Mouse (Mus musculus): ENCODE data around the gene Alg11. TPM values are rescaled to one million over a fixed set of nuclear protein-coding genes. Genes with fewer than 3 reads are reported as not detected.

The Alg11 gene
- 32.2 and 36.3 TPM in 2 replicates for total RNA-seq (2021)
- long read RNA-seq, full-length matches to known transcripts = 5 of 11 reads
- long read RNA-seq, partial matches to known transcripts = 0 of 11 reads
- long read RNA-seq, other reads (novel, unspliced or antisense) = 6 of 11 reads

DNA sequence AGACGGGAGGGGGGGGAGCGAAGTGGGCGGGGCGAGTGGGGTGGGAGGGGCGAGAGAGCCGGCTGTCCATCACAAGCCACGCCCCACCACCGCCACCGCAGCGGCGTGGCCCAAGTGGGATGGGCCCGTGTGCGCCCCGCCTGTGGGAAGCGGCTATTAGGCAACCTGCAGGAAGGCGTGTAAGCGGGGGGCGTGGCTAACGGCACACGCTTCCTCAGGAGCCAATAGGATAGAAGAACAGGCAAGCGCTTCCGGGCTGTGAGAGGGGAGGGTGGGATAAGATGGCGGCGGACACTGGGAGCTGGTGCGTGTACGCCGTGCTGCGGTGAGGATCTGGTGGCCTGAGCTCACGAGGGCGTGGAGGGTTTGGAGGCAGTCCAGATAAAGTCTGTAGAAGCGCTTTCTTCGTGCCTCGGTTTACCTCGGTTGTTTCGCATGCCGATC, at the start of gene Alg11:
TSS of gene Alg11 (plus strand) at position 276 of the 444 bp plus-strand sequence.
- peak; percentile 97 for DNase-seq

DNA sequence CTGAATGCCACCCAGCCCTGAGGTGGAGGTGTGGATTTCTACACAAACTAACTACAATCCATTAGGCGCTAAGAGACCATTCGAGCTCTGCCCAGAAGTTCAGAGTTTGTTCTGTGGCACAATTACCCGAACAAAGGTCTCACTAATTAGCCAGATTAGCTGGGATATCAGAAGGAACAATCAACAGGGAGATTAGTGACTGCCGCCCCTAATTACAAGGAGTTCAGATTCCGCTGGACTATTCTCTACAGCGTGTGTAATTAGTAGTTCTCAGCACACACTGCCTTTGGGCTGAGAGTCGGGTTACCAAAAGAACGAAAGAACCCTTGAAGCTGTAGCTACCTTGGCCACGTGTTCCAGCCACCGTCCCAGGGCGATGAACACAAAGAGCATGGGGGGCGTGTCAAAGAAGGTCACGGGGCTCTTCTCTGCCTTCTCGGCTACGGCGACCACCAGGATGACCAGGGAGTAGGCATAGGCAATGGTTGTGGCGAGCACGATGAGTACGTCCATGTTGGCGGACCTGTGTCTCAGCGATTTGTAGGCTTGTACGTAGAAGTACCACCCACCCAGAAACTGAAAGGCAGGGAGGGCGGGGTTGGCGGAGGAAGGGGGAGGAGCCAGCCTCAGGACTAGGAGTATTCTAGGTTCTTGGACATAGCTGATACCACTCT, 47.4 kb upstream of the Alg11 start:
- DNase-seq = no peak

DNA sequence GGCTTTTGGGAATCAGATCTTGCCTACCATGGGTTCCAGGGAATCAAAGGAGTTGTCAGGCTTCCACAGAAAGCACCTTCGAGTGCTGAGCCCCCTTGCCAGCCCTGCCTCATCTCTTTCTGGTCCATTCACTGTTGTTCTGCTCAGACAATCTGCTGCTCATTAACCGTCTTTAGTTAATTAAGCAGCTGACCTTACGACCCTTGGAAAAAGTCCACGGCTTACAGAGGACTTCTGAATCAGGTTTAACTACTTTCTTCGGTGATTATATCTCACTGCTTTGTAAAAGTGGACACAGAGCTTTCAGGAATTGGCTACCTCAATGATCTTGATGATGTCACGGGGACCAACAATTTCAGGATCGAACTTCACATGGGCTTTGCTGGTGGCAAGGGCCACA, 42.8 kb upstream of the Alg11 start:
- no peak for DNase-seq

DNA sequence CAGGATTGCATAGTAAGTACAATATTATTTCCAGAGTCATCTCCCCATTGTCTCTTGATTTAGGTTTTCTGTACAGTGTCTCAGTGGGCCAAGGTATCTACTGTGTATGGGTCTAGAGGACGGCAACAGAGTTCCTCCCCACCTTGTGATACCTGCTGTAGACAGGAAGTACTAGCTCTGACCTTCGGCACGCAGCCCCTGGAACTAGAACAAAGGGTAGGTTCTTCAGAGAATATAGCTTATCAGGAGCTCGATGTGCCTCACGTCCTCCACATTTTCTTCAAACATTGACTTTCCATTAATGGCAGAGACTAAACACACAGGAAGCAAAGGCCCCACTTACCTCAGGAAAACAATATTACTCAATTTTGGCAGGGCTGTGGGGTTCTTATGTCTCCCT, 41.0 kb upstream of the Alg11 start:
- DNase-seq = no peak

DNA sequence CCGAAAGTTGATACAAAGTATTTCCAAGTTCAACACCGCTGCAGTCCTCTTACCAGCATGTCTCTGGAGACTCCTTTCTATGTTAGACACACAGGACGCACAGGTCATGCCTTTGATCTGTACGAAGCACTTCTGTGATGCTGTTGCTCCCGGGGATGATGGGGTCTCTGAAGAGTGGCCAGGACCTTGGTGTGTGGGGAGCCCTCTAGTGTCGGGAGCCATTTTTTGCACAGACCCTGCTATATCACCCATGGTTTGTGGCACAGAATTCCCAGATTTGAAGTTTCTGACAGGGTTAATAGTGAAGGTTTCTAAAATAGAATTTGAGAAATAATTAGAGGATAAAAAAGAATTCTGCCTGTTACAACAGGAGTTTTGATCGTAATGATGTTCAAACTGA, 38.3 kb upstream of the Alg11 start:
- DNase-seq = no peak

DNA sequence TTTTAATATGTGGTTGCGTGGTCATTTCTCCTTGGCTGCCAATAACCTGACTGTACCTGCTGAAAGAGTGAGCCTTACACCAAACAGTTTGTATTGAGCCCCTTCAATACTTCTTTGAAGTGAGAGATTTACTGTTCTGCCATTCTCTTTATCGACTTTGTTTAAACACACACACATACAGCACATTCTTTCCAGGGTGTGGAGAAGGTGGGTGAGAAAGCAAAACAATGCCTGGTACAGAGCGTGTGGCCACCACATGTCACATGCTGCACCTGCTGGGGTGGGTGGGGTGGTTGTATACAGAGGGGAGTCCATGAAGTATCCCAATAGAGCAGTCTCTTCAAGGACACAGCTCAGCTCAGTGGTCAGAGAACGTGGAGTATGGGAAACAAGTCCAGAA, 35.3 kb upstream of the Alg11 start:
- DNase-seq = no peak

DNA sequence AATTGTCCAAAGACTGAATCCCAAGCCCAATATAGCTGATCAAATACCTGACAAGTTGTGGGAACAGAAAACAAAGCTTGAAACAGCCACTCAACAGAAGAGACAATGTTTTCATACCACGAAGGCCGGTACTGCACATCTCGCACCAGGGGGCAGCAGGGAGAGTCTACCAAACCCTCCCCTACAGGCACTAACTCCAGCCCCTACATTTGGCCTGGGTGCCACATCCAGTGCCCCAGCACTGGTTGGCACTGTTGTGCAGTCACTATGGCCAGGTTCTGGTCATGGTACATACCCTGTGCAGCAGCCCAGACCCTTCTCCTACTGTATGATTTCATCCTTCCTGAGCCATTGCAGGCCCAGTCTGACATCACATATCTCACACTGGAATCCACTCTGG, 31.5 kb upstream of the Alg11 start:
- DNase-seq = no peak

DNA sequence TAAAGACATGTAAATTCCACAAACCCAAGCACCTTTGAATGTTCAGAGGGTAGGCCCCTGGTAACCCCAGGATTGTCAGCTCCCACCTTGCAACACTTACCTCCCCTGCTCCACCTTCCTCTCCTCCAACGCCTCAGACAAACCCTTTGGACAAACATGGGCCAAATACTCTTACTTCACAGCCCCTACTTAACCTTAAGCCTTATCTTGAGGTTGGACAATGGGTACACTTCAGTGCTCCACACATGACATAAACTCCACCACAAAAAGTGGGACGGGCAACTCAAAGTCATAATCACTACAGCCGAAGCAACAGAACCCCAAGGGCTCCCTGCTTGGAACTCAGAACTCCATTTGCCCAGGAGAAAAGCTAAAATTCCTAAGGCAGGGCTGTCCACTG, 29.5 kb upstream of the Alg11 start:
- DNase-seq = no peak

DNA sequence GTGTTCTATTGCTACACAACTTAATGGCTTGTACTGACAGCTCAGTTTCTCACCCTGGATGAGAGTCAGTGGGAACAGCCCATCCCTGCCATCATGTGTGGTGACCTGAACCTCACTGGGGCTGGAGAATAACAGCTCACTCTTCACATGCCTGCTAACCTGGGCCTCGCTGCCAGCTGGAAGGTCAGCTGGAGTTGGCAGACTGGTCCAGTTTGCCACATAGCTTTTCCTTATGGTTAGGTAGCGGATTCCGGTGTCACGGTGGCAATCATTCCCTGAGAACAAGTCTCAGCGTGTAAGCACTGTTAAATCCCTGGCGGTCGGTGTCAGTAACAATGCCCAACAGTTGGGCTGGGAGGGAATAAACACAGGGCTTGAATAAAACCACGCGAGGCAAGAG, 24.4 kb upstream of the Alg11 start:
- no peak for DNase-seq

DNA sequence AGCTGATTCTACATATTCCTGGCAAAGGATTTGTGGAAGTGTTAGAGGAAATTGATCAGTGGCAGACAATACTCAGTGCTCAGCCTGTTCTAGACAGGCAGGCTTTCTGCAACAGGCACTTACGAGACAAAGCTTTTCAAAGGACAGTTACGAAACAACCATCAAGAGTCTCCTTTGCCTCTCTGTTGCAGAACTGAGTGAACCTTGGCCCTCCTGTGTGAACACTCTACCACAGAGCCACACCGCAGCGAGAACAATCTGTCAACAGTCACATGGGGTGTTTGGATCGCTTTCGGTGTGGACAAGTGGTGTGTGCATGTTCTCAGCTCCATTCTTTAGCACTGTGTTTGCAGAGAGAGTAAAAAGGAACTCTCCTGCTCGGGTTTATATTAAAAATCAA, 23.5 kb upstream of the Alg11 start:
- no peak for DNase-seq

DNA sequence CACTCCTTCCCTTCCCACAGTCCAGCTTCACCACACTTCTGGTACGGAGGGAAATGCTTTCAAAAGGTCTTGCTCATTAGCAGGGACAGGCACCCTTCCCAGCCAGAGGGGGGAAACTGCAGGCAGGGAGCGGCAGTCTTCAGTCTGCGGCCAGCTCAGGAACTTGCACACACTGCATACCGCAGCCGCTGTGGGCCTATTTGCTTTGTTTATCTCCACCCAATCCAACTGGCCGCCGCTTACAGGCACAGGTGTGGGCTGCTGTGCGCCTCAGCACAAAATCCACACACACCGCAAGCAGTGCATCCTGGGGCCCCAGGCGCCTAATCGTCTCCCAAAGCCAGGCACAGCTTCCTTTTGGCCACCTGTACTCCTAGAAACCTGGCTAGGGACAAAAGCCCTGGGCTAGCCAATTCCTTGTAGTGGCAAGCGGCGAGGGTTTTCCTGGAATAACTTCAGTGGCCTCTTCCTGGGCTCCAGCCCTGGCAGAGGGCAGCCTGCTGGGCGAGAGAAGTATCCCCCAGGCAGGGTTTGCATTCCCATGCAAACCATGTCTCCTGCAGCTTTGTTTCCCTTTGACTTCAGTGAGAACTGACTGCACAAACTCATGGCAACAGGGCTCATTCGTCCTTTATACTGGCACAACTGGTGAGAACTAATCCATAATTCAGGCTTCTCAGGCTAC, 20.9 kb upstream of the Alg11 start:
- no peak for DNase-seq

DNA sequence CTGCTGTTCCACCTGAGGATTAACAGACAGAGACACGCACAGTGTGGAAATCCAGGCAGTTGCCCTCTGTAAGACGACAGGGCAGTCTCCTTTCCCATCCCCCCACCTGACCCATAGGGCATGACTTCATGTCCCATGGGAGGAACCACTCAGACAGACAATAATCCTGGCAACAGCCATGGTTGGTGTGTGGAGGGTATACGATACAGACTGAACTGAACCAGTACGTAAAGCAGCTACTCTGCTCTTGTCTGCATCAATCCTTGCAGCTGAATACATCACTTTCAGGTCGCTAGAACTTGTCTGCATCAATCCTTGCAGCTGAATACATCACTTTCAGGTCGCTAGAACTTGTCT, 20.4 kb upstream of the Alg11 start:
- no peak for DNase-seq

DNA sequence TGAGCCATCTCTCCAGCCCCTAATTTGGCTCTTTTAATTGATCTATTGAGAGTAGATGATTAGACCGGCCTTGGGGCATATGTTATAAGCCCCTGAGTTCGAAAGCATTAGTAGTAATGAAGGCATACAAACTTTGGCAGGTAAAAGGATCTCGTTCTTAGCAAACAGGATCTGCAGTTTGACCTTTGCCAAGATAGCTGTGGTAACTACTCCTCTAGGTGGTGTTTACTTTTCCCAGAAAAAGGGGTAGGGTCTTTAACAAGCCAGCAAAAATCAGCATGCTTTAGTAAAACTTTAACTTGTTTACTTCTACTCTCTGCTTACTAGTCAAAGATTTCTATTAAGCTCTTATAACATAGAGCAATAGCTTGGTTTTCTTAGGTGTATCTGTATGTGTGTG, 18.0 kb upstream of the Alg11 start:
- DNase-seq = no peak

DNA sequence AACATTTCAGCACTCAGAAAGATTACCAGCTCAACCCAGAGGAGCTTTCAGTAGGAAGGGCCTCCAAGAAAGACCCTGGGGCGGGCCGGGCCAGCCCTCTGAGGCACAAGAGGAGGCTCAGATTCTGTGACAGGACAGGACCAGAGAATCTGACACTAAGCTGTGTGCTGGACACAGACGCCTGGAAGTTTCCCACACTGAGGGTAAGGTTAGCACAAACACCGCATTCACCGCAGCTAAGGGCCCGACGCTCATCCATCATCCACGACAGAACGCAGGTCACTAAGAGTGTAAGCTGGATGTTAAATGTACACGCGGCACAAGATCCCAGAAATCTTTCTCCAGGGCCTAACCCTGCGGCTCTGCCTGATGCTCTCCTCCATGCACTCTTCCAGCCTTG, 16.8 kb upstream of the Alg11 start:
- DNase-seq = no peak

DNA sequence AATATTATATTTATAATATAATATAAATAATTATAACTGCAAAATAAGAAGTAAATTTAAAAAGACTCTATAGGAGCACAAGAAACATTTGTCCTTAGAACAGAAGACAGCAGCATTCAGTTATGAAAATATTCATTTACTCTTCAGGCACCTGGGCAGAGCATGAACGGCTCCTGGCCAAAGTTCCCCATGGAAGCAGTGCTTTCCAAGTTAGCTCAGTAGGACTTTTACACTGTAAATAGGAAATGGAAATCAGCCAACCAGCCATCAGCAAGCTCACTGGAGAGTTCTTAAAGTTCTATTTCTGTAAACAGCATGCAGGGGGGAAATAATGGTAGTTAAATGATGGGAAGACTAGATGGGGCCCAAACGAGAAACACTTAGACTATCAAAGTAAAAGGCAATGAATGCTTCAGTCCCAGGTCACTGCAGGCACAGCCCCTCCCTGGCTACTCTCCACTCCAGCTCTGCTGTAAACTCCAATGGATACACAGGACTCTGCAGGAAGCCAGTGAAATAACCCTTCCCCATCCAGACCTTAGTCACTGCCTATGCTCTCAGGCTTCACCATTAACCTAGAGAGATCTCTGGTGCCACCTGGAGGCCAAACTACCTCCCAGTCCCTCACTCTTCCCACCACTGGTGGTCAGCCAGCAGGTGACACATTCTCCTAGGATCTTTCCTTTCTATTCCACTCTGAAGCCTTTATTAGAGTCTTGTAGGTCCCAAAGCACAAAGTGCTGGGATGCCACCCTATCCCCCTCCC, 12.6 kb upstream of the Alg11 start:
- DNase-seq = peak; percentile 61

DNA sequence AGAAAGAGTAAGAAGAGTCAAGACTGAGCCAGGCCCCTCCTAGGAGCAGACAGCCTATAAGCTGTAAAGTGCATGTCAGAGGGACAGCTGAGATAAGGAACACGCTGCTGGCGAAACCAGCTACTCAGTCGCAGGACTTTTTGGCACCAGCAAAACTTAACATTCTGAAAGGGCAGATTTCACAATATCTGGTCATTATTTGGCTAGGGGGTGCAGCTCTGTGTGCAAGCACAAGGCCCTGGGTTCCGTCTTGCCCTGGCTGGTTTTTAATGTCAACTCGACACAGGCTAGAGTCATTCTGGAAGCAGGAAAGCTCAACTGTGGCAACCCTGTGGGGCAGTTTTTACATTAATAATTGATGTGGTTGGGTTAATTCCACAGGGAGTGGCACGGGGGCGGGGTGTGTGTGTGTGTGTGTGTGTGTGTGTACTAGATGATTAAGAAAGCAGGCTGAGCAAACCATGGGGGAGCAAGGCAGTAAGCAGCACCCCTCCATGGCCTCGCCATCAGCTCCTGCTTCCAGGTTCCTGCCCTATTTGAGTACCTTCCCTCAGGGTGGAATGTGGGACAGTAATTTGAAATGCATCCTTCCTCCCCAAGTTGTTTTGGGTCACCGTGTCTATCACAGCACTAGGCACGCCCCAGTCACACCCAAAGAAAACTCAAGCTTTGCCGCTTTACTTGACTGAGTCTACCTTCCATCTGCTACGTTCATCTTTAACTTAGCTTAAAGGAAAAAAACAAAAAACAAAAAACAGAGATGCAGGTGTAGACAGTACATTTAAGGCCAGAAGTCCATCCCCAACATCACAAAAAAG, 5.6 kb upstream of the Alg11 start:
- no peak for DNase-seq

DNA sequence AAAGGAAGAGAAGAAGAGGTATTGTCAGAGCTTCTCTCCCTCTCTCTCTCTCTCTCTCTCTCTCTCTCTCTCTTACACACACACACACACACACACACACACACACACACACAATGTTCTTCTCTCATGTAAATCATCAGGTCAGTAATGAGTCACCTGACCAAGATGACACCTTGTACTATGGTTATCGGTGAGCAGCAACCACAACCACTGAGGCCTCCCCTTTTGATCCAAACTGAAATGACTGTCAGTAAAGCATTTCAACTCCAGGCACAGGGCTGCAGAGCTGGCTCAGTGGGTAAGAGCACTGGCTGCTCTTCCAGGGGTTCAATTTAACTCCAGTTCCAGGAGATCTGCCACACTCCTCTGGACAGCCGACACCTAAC, 5.0 kb upstream of the Alg11 start:
- DNase-seq = no peak

DNA sequence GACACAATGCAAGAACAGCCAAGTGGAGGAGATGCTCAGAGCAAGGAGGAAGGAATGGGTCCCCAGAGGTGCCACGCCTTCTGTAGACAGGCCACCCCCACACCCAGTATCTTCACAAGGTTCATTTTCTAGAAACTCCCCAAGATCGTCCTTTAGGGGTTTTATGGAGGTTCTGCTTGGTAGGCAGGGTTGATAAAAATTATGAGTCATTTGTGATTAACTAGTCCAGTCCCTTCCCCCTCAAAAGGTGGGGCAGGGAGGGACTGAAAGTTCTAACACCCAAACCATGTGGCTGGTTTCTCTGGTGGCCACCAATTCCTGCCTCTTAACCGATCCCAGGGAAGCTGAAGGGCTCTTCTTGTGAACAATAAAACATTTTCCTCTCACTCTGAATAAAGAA, 3.7 kb upstream of the Alg11 start:
- no peak for DNase-seq

DNA sequence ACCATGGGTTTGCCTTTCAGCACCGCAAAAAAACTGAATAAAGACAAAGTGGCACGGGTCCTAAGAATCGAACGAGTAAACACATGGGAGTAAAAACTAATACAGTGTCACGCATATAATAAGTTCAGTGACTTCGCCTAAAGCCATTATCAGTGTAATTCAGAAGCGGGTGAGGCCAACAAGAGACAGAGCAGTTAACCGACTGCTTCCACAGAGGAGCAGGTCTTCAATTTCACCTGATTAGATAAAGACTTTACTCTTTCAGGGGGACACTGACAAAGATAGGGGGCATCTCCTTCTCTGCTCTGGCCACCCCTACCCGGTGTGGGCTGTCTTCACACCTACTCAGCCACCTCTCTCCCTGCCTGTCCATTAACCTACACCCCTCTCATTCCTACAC, 2.2 kb upstream of the Alg11 start:
- no peak for DNase-seq

DNA sequence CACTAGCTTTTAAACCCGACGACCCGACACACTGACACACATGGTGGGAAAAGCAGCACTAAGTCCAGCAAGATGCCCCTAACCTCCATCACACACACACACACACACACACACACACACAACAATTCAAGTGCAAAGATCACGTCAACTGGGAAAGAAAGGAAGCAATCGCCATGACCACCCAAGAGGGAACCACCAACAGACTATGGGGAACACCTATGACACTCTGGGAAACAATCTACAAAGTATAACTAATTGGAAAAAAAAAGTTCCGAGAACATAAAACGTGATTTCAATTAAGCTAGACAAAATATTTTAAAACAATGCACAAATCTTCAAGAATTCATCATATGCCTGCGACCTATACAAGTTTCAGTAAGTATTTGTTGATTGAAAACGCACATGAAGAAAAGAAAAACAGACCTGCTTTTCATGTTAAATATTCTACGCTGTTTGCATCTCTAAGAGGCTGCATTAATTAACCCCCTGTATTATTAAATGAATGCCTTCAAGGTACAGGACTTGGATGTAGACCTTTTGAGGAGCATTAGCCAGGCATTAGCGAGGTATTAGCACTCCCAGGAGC, 1.3 kb upstream of the Alg11 start:
- DNase-seq = no peak

DNA sequence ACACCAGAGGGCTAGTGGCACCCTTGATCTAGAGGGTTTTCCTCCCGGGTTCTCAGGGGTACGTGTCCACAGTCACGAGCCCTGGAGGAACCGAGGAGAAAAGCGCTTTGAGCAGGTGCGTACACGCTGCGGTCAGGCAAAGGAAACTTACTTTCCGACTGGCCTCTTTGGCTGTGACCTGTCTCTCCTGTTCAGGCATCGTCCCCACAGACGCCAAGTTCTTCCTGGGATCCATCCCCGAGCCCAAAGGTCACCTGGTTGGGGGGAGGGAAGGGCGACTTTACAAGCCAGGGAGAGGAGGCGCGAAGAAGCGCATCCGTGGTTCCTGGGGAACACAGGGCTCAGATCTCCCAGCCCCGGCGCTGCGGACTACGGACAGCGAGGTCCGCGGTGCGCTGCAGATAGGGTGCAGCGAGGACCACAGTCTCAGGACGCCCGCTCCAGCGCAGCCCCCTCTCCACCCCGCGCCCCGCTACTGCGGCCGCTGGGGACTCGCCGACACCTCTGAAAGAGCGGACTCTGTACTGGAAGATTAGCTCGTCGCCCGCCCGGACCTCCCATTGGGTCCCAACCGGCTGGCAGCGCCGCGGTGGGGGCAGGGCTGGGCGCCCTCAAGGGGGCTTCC, 588 bp upstream of the Alg11 start, which contains the start of gene Atp7b:
TSS of gene Atp7b (minus strand) at position 485 of the 625 bp plus-strand sequence.
- no peak for DNase-seq

DNA sequence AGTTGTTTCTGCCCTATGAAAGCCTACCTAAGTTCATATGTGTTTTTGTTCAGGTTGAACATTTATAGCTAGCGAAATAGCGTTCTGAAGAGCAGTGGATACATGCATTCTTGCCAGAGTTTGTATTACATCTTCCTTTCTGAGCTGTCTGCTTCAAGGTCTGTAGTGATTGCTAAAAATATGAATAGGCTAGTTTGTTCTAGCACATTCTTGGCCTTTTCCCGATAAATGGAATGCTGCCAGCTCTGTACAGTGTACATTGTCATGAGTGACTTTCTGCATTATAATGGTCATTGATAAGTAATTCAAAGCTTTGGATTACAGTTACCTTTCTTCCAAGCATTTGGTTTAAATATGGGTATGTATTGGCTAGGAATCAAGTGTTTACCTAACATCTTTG, 605 bp downstream of the Alg11 start:
- DNase-seq = no peak
